Mouse (Mus musculus): Measurements from ENCODE around the gene Hist1h2ak. TPM values are rescaled to one million over a fixed set of nuclear protein-coding genes. Genes with fewer than 3 reads are reported as not detected.

The Hist1h2ak gene
- polyA plus RNA-seq (2012; rRNA removed): 18.5 and 25.0 TPM in 2 replicates

GRCm38 (mm10) chr13:21753524-21754285, at the start of gene Hist1h2ak, which contains the start of gene Hist1h2bn:
Gene Hist1h2ak (minus strand): TSS chr13:21753827.
Gene Hist1h2bn (plus strand): TSS chr13:21754123.

GRCm38 (mm10) chr13:21786899-21787629, 33.4 kb upstream of the Hist1h2ak start, which contains the start of the genes Hist1h2an and Hist1h2bp:
Gene Hist1h2an (minus strand): TSS chr13:21787218.
Gene Hist1h2bp (plus strand): TSS chr13:21787461.

GRCm38 (mm10) chr13:21783255-21783617, 29.6 kb upstream of the Hist1h2ak start, which contains the start of gene Hist1h3i:
Gene Hist1h3i (minus strand): TSS chr13:21783370.

GRCm38 (mm10) chr13:21779767-21780731, 26.4 kb upstream of the Hist1h2ak start, which contains the start of gene Hist1h1b:
Gene Hist1h1b (minus strand): TSS chr13:21780625.

GRCm38 (mm10) chr13:21750159-21751017, 3.2 kb downstream of the Hist1h2ak start, which contains the start of gene Hist1h4k:
Gene Hist1h4k (minus strand): TSS chr13:21750505.

GRCm38 (mm10) chr13:21734906-21735767, 18.5 kb downstream of the Hist1h2ak start, which contains the start of gene Hist1h4j:
Gene Hist1h4j (plus strand): TSS chr13:21735064.

GRCm38 (mm10) chr13:21721757-21722372, 31.8 kb downstream of the Hist1h2ak start, which contains the start of gene Hist1h2bm:
Gene Hist1h2bm (plus strand): TSS chr13:21722044.

GRCm38 (mm10) chr13:21717397-21718357, 36.0 kb downstream of the Hist1h2ak start, which contains the start of gene Hist1h3h:
Gene Hist1h3h (plus strand): TSS chr13:21717659.

GRCm38 (mm10) chr13:21715864-21716539, 37.6 kb downstream of the Hist1h2ak start, which contains the start of the genes Hist1h2bl and Hist1h2ai:
Gene Hist1h2bl (minus strand): TSS chr13:21716143.
Gene Hist1h2ai (plus strand): TSS chr13:21716422.

Other genes with a start within 250 kb of the Hist1h2ak start
- 10.2 and 11.0 TPM in 2 replicates for gene Zkscan8, start 222.7 kb downstream of the Hist1h2ak start, polyA plus RNA-seq (2012; rRNA removed)
- not detected in 2 replicates for gene Olfr1366, start 211.0 kb downstream of the Hist1h2ak start, polyA plus RNA-seq (2012; rRNA removed)
- not detected in 2 replicates for gene Olfr1535, start 193.9 kb downstream of the Hist1h2ak start, polyA plus RNA-seq (2012; rRNA removed)
- not detected in 2 replicates for gene Olfr1364, start 172.1 kb downstream of the Hist1h2ak start, polyA plus RNA-seq (2012; rRNA removed)
- not detected in 2 replicates for gene Olfr1362, start 139.8 kb downstream of the Hist1h2ak start, polyA plus RNA-seq (2012; rRNA removed)
- not detected in 2 replicates for gene Olfr11, start 111.3 kb downstream of the Hist1h2ak start, polyA plus RNA-seq (2012; rRNA removed)
- not detected in 2 replicates for gene Olfr1361, start 90.4 kb downstream of the Hist1h2ak start, polyA plus RNA-seq (2012; rRNA removed)
- not detected in 2 replicates for gene Olfr1360, start 76.4 kb downstream of the Hist1h2ak start, polyA plus RNA-seq (2012; rRNA removed)
- gene Olfr1359, start 55.7 kb downstream of the Hist1h2ak start, polyA plus RNA-seq (2012; rRNA removed): not detected in 2 replicates
- 6.6 and 13.7 TPM in 2 replicates for gene Hist1h2bl, start 37.7 kb downstream of the Hist1h2ak start, polyA plus RNA-seq (2012; rRNA removed)
- 11.5 and 14.4 TPM in 2 replicates for gene Hist1h2ai, start 37.4 kb downstream of the Hist1h2ak start, polyA plus RNA-seq (2012; rRNA removed)
- 23.9 and 36.2 TPM in 2 replicates for gene Hist1h3h, start 36.2 kb downstream of the Hist1h2ak start, polyA plus RNA-seq (2012; rRNA removed)
- gene Hist1h2bm, start 31.8 kb downstream of the Hist1h2ak start, polyA plus RNA-seq (2012; rRNA removed): 6.2 and 11.0 TPM in 2 replicates
- 11.4 and 17.3 TPM in 2 replicates for gene Hist1h4j, start 18.8 kb downstream of the Hist1h2ak start, polyA plus RNA-seq (2012; rRNA removed)
- gene Hist1h4k, start 3.3 kb downstream of the Hist1h2ak start, polyA plus RNA-seq (2012; rRNA removed): 23.8 and 36.9 TPM in 2 replicates
- 5.4 and 11.4 TPM in 2 replicates for gene Hist1h2bn, start 296 bp upstream of the Hist1h2ak start, polyA plus RNA-seq (2012; rRNA removed)
- 3.8 and 6.4 TPM in 2 replicates for gene Hist1h1b, start 26.8 kb upstream of the Hist1h2ak start, polyA plus RNA-seq (2012; rRNA removed)
- 22.6 and 39.5 TPM in 2 replicates for gene Hist1h3i, start 29.5 kb upstream of the Hist1h2ak start, polyA plus RNA-seq (2012; rRNA removed)
- gene Hist1h2an, start 33.4 kb upstream of the Hist1h2ak start, polyA plus RNA-seq (2012; rRNA removed): 4.9 and 9.4 TPM in 2 replicates
- 1.1 and 1.5 TPM in 2 replicates for gene Hist1h2bp, start 33.6 kb upstream of the Hist1h2ak start, polyA plus RNA-seq (2012; rRNA removed)
- 8.2 and 8.5 TPM in 2 replicates for gene Hist1h2bq, start 56.4 kb upstream of the Hist1h2ak start, polyA plus RNA-seq (2012; rRNA removed)
- gene Hist1h2ao, start 56.6 kb upstream of the Hist1h2ak start, polyA plus RNA-seq (2012; rRNA removed): 0.21 TPM in 1 of 2 replicates, not detected in the other
- 0.50 TPM in 1 of 2 replicates, not detected in the other for gene Hist1h4m, start 57.9 kb upstream of the Hist1h2ak start, polyA plus RNA-seq (2012; rRNA removed)
- 20.1 and 31.8 TPM in 2 replicates for gene Hist1h4n, start 78.4 kb upstream of the Hist1h2ak start, polyA plus RNA-seq (2012; rRNA removed)
- gene Hist1h2ap, start 79.7 kb upstream of the Hist1h2ak start, polyA plus RNA-seq (2012; rRNA removed): 31.6 and 43.2 TPM in 2 replicates
- gene Hist1h2br, start 79.9 kb upstream of the Hist1h2ak start, polyA plus RNA-seq (2012; rRNA removed): 3.8 and 12.2 TPM in 2 replicates
- gene Zfp184, start 191.3 kb upstream of the Hist1h2ak start, polyA plus RNA-seq (2012; rRNA removed): 13.1 and 15.7 TPM in 2 replicates
- gene Pom121l2, start 227.4 kb upstream of the Hist1h2ak start, polyA plus RNA-seq (2012; rRNA removed): not detected in 2 replicates

All from central nervous system, embryonic 14 days (tissue).